In the genomic region with DNA sequence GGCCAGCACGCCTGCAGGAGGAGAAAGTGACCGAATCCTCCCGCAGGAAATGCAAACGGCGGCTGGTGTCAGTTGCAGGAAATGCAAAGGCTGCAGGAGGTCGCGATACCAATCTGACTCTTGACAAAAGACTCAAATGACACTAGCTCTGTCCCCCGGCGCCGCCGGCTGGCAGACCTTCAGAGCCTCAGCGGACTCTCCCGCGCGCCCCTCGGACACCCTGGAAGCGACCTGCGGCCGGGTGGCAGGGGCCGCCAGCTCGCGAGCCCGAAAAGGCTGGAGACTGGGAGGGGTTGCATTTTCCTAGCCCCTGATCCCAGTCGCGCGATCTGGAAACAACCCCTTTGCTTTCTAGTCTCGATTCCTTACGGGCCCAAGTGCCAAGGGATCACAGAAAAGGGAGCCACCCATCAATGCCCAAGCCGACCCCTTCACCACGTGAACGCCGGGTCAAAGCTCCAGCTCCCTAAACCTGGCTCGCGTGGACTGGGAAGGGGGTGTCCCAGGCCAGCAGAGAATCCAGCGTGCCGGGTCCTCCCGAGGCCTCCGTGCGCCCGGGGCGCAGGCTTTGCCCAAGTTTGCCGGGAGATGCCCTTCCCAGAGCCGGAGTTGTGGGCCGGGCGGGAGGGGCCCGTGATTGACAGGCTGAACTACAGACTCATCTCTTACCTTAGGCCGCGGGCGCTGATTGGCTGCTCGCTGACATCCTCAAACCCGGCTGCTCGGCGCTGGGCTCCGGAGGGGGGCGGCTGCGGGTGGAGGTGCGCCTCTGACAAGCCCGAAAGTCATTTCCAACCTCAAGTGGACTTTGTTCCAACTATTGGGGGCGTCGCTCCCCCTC, we compare ENCODE assay signal across 8 mouse cellular contexts. TPM values are rescaled to one million over a fixed set of nuclear protein-coding genes. Genes with fewer than 3 reads are reported as not detected.
DNase-seq lines count a peak whose midpoint lies in the region; ATAC-seq and TF ChIP-seq lines count a peak whose summit lies in the region.

A gene (plus strand): TSS at position 764 of the 841 bp plus-strand sequence.

- 0 out of 2 replicates have a peak, but pooled peaks have one; percentile 23 for ATAC-seq in embryonic facial prominence, embryonic 13.5 days (ENCODE audit: insufficient number of reproducible peaks, insufficient read depth, low FRiP score, low TSS enrichment, low read depth)
- no peak; the same call in 1 of the 2 replicates for ATAC-seq in limb, embryonic 12.5 days (ENCODE audit: insufficient number of reproducible peaks, insufficient read depth, low FRiP score, low TSS enrichment, low read depth)

- no peak for TF ChIP-seq CTCF in gastrocnemius, adult 2 months (IDR thresholded peaks at IDR 0.05)
- no peak for TF ChIP-seq CTCF in E14TG2a.4 (conservative IDR thresholded peaks at IDR 0.05; ENCODE audit: low read length)

- no peaks in the 10 kb centered on the region for H3K9me3 ChIP-seq in E14TG2a.4 (ENCODE audit: low read length)
- no peaks in the 10 kb centered on the region for H3K9me3 ChIP-seq in embryonic facial prominence, embryonic 13.5 days
- H3K9me3 ChIP-seq in limb, embryonic 12.5 days = no peaks in the 10 kb centered on the region

- H3K4me3 ChIP-seq in gastrocnemius, adult 2 months = peak within 1 kb of the TSS; percentile 55
- H3K4me3 ChIP-seq in E14TG2a.4 (replicated peaks; ENCODE audit: low read length) = peak within 1 kb of the TSS; percentile 74
- peak within 1 kb of the TSS; percentile 44 for H3K4me3 ChIP-seq in embryonic facial prominence, embryonic 13.5 days
- H3K4me3 ChIP-seq in limb, embryonic 12.5 days (replicated peaks) = peak within 1 kb of the TSS; percentile 35

- H3K4me2 ChIP-seq in embryonic facial prominence, embryonic 13.5 days = peak within 1 kb of the TSS; percentile 65
- peak within 1 kb of the TSS; percentile 56 for H3K4me2 ChIP-seq in limb, embryonic 12.5 days

- peaks cover 100% of the 10 kb centered on the region for H3K27me3 ChIP-seq in E14TG2a.4 (ENCODE audit: insufficient read depth, low read length)
- peaks cover 94% of the 10 kb centered on the region for H3K27me3 ChIP-seq in embryonic facial prominence, embryonic 13.5 days
- H3K27me3 ChIP-seq in limb, embryonic 12.5 days = peaks cover 98% of the 10 kb centered on the region

- H3K36me3 ChIP-seq in E14TG2a.4 (ENCODE audit: insufficient read depth, low read length) = no peaks in the 10 kb centered on the region
- H3K36me3 ChIP-seq in embryonic facial prominence, embryonic 13.5 days = no peaks in the 10 kb centered on the region
- no peaks in the 10 kb centered on the region for H3K36me3 ChIP-seq in limb, embryonic 12.5 days

- WGBS in embryonic facial prominence, embryonic 13.5 days = under 1% methylated on average over 60 of the region's 60 CpGs
- under 1% methylated on average over 60 of the region's 60 CpGs for WGBS in limb, embryonic 12.5 days

- intact Hi-C loops in gastrocnemius, adult 2 months (cut with DNase I) = no loop called here
- intact Hi-C loops in gastrocnemius, postnatal 36 days (cut with DNase I) = no loop called here

- DNase-seq in gastrocnemius, adult 2 months = no peak
- DNase-seq in gastrocnemius, adult 8-10 months (ENCODE audit: low spot score in 2 of 2) = no peak
- peak; percentile 57 for DNase-seq in retina, postnatal 1 day
- no peak for DNase-seq in right cerebral cortex, postnatal 14 days
- no peak for DNase-seq in gastrocnemius, postnatal 36 days

- peaks cover 58% of the 10 kb centered on the region for H3K4me1 ChIP-seq in E14TG2a.4 (replicated peaks; ENCODE audit: low read depth, low read length)
- H3K4me1 ChIP-seq in embryonic facial prominence, embryonic 13.5 days = peaks cover 35% of the 10 kb centered on the region
- peaks cover 25% of the 10 kb centered on the region for H3K4me1 ChIP-seq in limb, embryonic 12.5 days (replicated peaks)

- no peak within 1 kb of the TSS for H3K27ac ChIP-seq in gastrocnemius, adult 2 months
- H3K27ac ChIP-seq in embryonic facial prominence, embryonic 13.5 days = no peak within 1 kb of the TSS
- H3K27ac ChIP-seq in limb, embryonic 12.5 days = no peak within 1 kb of the TSS

- H3K9ac ChIP-seq in embryonic facial prominence, embryonic 13.5 days = peak within 1 kb of the TSS; percentile 55
- H3K9ac ChIP-seq in limb, embryonic 12.5 days (replicated peaks) = peak within 1 kb of the TSS; percentile 31

RNA-seq across cellular contexts. Expression of the gene that starts here (rescaled TPM):
- under 1 TPM in 1 of 2 experiments, not detected in 1; 0.08 TPM for total RNA-seq in gastrocnemius, adult 2 months (2021)
- total RNA-seq in gastrocnemius, adult 8-10 months (2022) = under 1 TPM in 2 of 4 experiments, not detected in 2; 0.07 to 0.09 TPM
- 10.0 and 11.7 TPM in 2 replicates for polyA plus RNA-seq in embryonic facial prominence, embryonic 13.5 days (2015; fragmentation: Nextera tagmentation; extraction: Ambion mirVana)
- 8.0 and 9.8 TPM in 2 replicates for polyA plus RNA-seq in limb, embryonic 12.5 days (2016; fragmentation: Nextera tagmentation; extraction: Ambion mirVana)
- not detected for total RNA-seq in gastrocnemius, postnatal 36 days (2021)
